Mouse (Mus musculus): ENCODE results near the gene Mmel1. TPM values are rescaled to one million over a fixed set of nuclear protein-coding genes. Genes with fewer than 3 reads are reported as not detected.

Mmel1 gene
- polyA plus RNA-seq, 1 experiment from 2014 or later, result 0.42 TPM

- Histone ChIP-seq H3K4me3 (ENCODE audit: low read length) (no peak overlapping the region), H3K4me2 (ENCODE audit: low read depth, low read length) (no peak overlapping the region), H3K36me3 (ENCODE audit: control insufficient read depth, insufficient read depth) (no peaks in the 10 kb centered on the region), H3K4me1 (ENCODE audit: control insufficient read depth, insufficient read depth, low read length) (no peaks in the 10 kb centered on the region), H3K27ac (ENCODE audit: low read length) (no peak overlapping the region), H3K9me3 (replicated peaks; ENCODE audit: control insufficient read depth, low read length) (no peaks in the 10 kb centered on the region), H3K9ac (ENCODE audit: low read length) (no peak overlapping the region), H3K27me3 (ENCODE audit: control insufficient read depth, insufficient read depth, low read length) (0 out of 2 replicates have a peak, but pooled peaks cover 2% of the 10 kb centered on the region)
- ATAC-seq (replicated peaks; ENCODE audit: extremely low read depth, insufficient read depth, low FRiP score), result no peak
- 69% methylated on average over 7 of the region's 7 CpGs for WGBS
Measured at GRCm38 (mm10) chr4:154935788-154936187, 66.4 kb downstream of the Mmel1 start.

- no peaks in the 10 kb centered on the region for H3K36me3 ChIP-seq (ENCODE audit: control insufficient read depth, insufficient read depth)
- no peak overlapping the region for H3K9ac ChIP-seq (ENCODE audit: low read length)
- H3K9me3 ChIP-seq (replicated peaks; ENCODE audit: control insufficient read depth, low read length), result no peaks in the 10 kb centered on the region
- H3K4me1 ChIP-seq (ENCODE audit: control insufficient read depth, insufficient read depth, low read length), result no peaks in the 10 kb centered on the region
- ATAC-seq (replicated peaks; ENCODE audit: extremely low read depth, insufficient read depth, low FRiP score), result no peak
- WGBS, result 58% methylated on average over 8 of the region's 8 CpGs
- H3K27me3 ChIP-seq (ENCODE audit: control insufficient read depth, insufficient read depth, low read length), result 0 out of 2 replicates have a peak, but pooled peaks cover 2% of the 10 kb centered on the region
- H3K27ac ChIP-seq (ENCODE audit: low read length), result no peak overlapping the region
- H3K4me3 ChIP-seq (ENCODE audit: low read length), result no peak overlapping the region
- no peak overlapping the region for H3K4me2 ChIP-seq (ENCODE audit: low read depth, low read length)
Measured at GRCm38 (mm10) chr4:154936542-154937255, 67.3 kb downstream of the Mmel1 start.

GRCm38 (mm10) chr4:154937746-154938145 lies 68.4 kb downstream of the Mmel1 start:
- no peaks in the 10 kb centered on the region for H3K36me3 ChIP-seq (ENCODE audit: control insufficient read depth, insufficient read depth)
- no peak overlapping the region for H3K4me3 ChIP-seq (ENCODE audit: low read length)
- H3K27me3 ChIP-seq (ENCODE audit: control insufficient read depth, insufficient read depth, low read length), result 0 out of 2 replicates have a peak, but pooled peaks cover 2% of the 10 kb centered on the region
- H3K4me2 ChIP-seq (ENCODE audit: low read depth, low read length), result no peak overlapping the region
- H3K9ac ChIP-seq (ENCODE audit: low read length), result no peak overlapping the region
- 71% methylated on average over 1 of the region's 1 CpGs for WGBS
- no peak overlapping the region for H3K27ac ChIP-seq (ENCODE audit: low read length)
- ATAC-seq (replicated peaks; ENCODE audit: extremely low read depth, insufficient read depth, low FRiP score), result no peak
- H3K9me3 ChIP-seq (replicated peaks; ENCODE audit: control insufficient read depth, low read length), result no peaks in the 10 kb centered on the region
- H3K4me1 ChIP-seq (ENCODE audit: control insufficient read depth, insufficient read depth, low read length), result no peaks in the 10 kb centered on the region

GRCm38 (mm10) chr4:154940156-154940555 lies 70.8 kb downstream of the Mmel1 start:
- no peaks in the 10 kb centered on the region for H3K4me1 ChIP-seq (ENCODE audit: control insufficient read depth, insufficient read depth, low read length)
- ATAC-seq (replicated peaks; ENCODE audit: extremely low read depth, insufficient read depth, low FRiP score), result no peak
- H3K36me3 ChIP-seq (ENCODE audit: control insufficient read depth, insufficient read depth), result no peaks in the 10 kb centered on the region
- no peak overlapping the region for H3K27ac ChIP-seq (ENCODE audit: low read length)
- WGBS, result 89% methylated on average over 2 of the region's 2 CpGs
- H3K9me3 ChIP-seq (replicated peaks; ENCODE audit: control insufficient read depth, low read length), result no peaks in the 10 kb centered on the region
- no peak overlapping the region for H3K4me3 ChIP-seq (ENCODE audit: low read length)
- H3K9ac ChIP-seq (ENCODE audit: low read length), result no peak overlapping the region
- no peaks in the 10 kb centered on the region for H3K27me3 ChIP-seq (ENCODE audit: control insufficient read depth, insufficient read depth, low read length)
- no peak overlapping the region for H3K4me2 ChIP-seq (ENCODE audit: low read depth, low read length)

GRCm38 (mm10) chr4:154941831-154942230 lies 72.4 kb downstream of the Mmel1 start:
- H3K36me3 ChIP-seq (ENCODE audit: control insufficient read depth, insufficient read depth), result no peaks in the 10 kb centered on the region

GRCm38 (mm10) chr4:154942632-154943322 lies 73.4 kb downstream of the Mmel1 start:
- H3K27ac ChIP-seq (ENCODE audit: low read length), result no peak overlapping the region
- no peaks in the 10 kb centered on the region for H3K36me3 ChIP-seq (ENCODE audit: control insufficient read depth, insufficient read depth)
- no peaks in the 10 kb centered on the region for H3K27me3 ChIP-seq (ENCODE audit: control insufficient read depth, insufficient read depth, low read length)
- WGBS, result 77% methylated on average over 10 of the region's 10 CpGs
- no peak overlapping the region for H3K4me2 ChIP-seq (ENCODE audit: low read depth, low read length)
- H3K4me3 ChIP-seq (ENCODE audit: low read length), result no peak overlapping the region
- H3K9ac ChIP-seq (ENCODE audit: low read length), result no peak overlapping the region
- H3K9me3 ChIP-seq (replicated peaks; ENCODE audit: control insufficient read depth, low read length), result no peaks in the 10 kb centered on the region
- ATAC-seq (replicated peaks; ENCODE audit: extremely low read depth, insufficient read depth, low FRiP score), result no peak
- peaks cover 6% of the 10 kb centered on the region for H3K4me1 ChIP-seq (ENCODE audit: control insufficient read depth, insufficient read depth, low read length)

More at GRCm38 (mm10) chr4:154941831-154942230, 72.4 kb downstream of the Mmel1 start:
- Histone ChIP-seq H3K4me1 (ENCODE audit: control insufficient read depth, insufficient read depth, low read length) (peaks cover 6% of the 10 kb centered on the region), H3K9me3 (replicated peaks; ENCODE audit: control insufficient read depth, low read length) (no peaks in the 10 kb centered on the region), H3K27me3 (ENCODE audit: control insufficient read depth, insufficient read depth, low read length) (no peaks in the 10 kb centered on the region), H3K9ac (ENCODE audit: low read length) (no peak overlapping the region), H3K27ac (ENCODE audit: low read length) (no peak overlapping the region), H3K4me2 (ENCODE audit: low read depth, low read length) (no peak overlapping the region), H3K4me3 (ENCODE audit: low read length) (no peak overlapping the region)
- 79% methylated on average over 5 of the region's 5 CpGs for WGBS
- ATAC-seq (replicated peaks; ENCODE audit: extremely low read depth, insufficient read depth, low FRiP score), result no peak

- Histone ChIP-seq H3K27me3 (ENCODE audit: control insufficient read depth, insufficient read depth, low read length) (peaks cover 5% of the 10 kb centered on the region), H3K9me3 (replicated peaks; ENCODE audit: control insufficient read depth, low read length) (no peaks in the 10 kb centered on the region), H3K27ac (ENCODE audit: low read length) (no peak overlapping the region), H3K9ac (ENCODE audit: low read length) (no peak overlapping the region), H3K4me2 (ENCODE audit: low read depth, low read length) (no peak overlapping the region), H3K4me1 (ENCODE audit: control insufficient read depth, insufficient read depth, low read length) (peaks cover 8% of the 10 kb centered on the region), H3K4me3 (ENCODE audit: low read length) (no peak overlapping the region), H3K36me3 (ENCODE audit: control insufficient read depth, insufficient read depth) (no peaks in the 10 kb centered on the region)
- no peak for ATAC-seq (replicated peaks; ENCODE audit: extremely low read depth, insufficient read depth, low FRiP score)
- 69% methylated on average over 6 of the region's 6 CpGs for WGBS
Measured at GRCm38 (mm10) chr4:154943323-154944039, 74.1 kb downstream of the Mmel1 start.

- WGBS, result 21% methylated on average over 2 of the region's 2 CpGs
- no peak overlapping the region for H3K4me3 ChIP-seq (ENCODE audit: low read length)
- no peak overlapping the region for H3K4me2 ChIP-seq (ENCODE audit: low read depth, low read length)
- peak; percentile 71 for ATAC-seq (replicated peaks; ENCODE audit: extremely low read depth, insufficient read depth, low FRiP score)
- H3K36me3 ChIP-seq (ENCODE audit: control insufficient read depth, insufficient read depth), result no peaks in the 10 kb centered on the region
- H3K9ac ChIP-seq (ENCODE audit: low read length), result no peak overlapping the region
- peaks cover 12% of the 10 kb centered on the region for H3K27me3 ChIP-seq (ENCODE audit: control insufficient read depth, insufficient read depth, low read length)
- H3K27ac ChIP-seq (ENCODE audit: low read length), result no peak overlapping the region
- H3K9me3 ChIP-seq (replicated peaks; ENCODE audit: control insufficient read depth, low read length), result no peaks in the 10 kb centered on the region
- peaks cover 8% of the 10 kb centered on the region for H3K4me1 ChIP-seq (ENCODE audit: control insufficient read depth, insufficient read depth, low read length)
Measured at GRCm38 (mm10) chr4:154944121-154944590, 74.8 kb downstream of the Mmel1 start.

All from heart, embryonic 16.5 days (tissue).